Mouse (Mus musculus): Measurements from ENCODE around the gene Polq. TPM values are rescaled to one million over a fixed set of nuclear protein-coding genes. Genes with fewer than 3 reads are reported as not detected.

Polq gene
- total and polyA plus RNA-seq, 3 experiments = 13.6 to 17.2 TPM; not detected in 1

GRCm38 (mm10) chr16:36989493-36989892 lies 22.1 kb upstream of the Polq start:
- Histone ChIP-seq H3K4me1 (ENCODE audit: control insufficient read depth in 1 of 2, insufficient read depth in 2 of 2, low read length in 2 of 2) (peaks cover 2 to 6% of the 10 kb centered on the region in 2 experiments), H3K36me3 (ENCODE audit: control insufficient read depth in 1 of 2, insufficient read depth in 2 of 2, low read length in 2 of 2) (peaks cover 0 to 3% of the 10 kb centered on the region in 2 experiments; a peak in 2 of 4 replicates), H3K9me3 (replicated peaks; ENCODE audit: insufficient read depth, low read length) (no peaks in the 10 kb centered on the region), H3K79me2 (ENCODE audit: control insufficient read depth, insufficient read depth, low read length, poor library complexity) (no peaks in the 10 kb centered on the region), H3K4me3 (ENCODE audit: control insufficient read depth in 1 of 2, insufficient read depth in 1 of 2, low read depth in 2 of 2, low read length in 2 of 2) (no peak overlapping the region), H3K9ac (ENCODE audit: control insufficient read depth, low read depth, low read length, poor library complexity, severe bottlenecking) (no peak overlapping the region), H3K27ac (ENCODE audit: control insufficient read depth, low read depth, low read length) (no peak overlapping the region), H3K27me3 (ENCODE audit: control insufficient read depth in 1 of 2, insufficient read depth in 2 of 2, low read length in 2 of 2) (no peaks in the 10 kb centered on the region; a peak in 2 of 4 replicates)
- no peak for TF ChIP-seq MYB (IDR thresholded peaks at IDR 0.05; ENCODE audit: low read depth, low read length)
- no peak for TF ChIP-seq GABPA (IDR thresholded peaks at IDR 0.05; ENCODE audit: low read depth, low read length)
- no peak for TF ChIP-seq USF1 (IDR thresholded peaks at IDR 0.05; ENCODE audit: low read depth, low read length)
- DNase-seq (ENCODE audit: low read depth, low spot score) = no peak

- Histone ChIP-seq H3K9me3 (replicated peaks; ENCODE audit: insufficient read depth, low read length) (no peaks in the 10 kb centered on the region), H3K9ac (ENCODE audit: control insufficient read depth, low read depth, low read length, poor library complexity, severe bottlenecking) (no peak within 1 kb of the TSS), H3K4me1 (ENCODE audit: control insufficient read depth in 1 of 2, insufficient read depth in 2 of 2, low read length in 2 of 2) (peaks cover 2 to 4% of the 10 kb centered on the region in 2 experiments), H3K4me3 (ENCODE audit: control insufficient read depth in 1 of 2, insufficient read depth in 1 of 2, low read depth in 2 of 2, low read length in 2 of 2) (no peak within 1 kb of the TSS), H3K79me2 (ENCODE audit: control insufficient read depth, insufficient read depth, low read length, poor library complexity) (no peaks in the 10 kb centered on the region), H3K27ac (ENCODE audit: control insufficient read depth, low read depth, low read length) (no peak within 1 kb of the TSS), H3K36me3 (ENCODE audit: control insufficient read depth in 1 of 2, insufficient read depth in 2 of 2, low read length in 2 of 2) (peaks cover 0 to 1% of the 10 kb centered on the region in 2 experiments; a peak in 2 of 4 replicates), H3K27me3 (ENCODE audit: control insufficient read depth in 1 of 2, insufficient read depth in 2 of 2, low read length in 2 of 2) (no peaks in the 10 kb centered on the region; a peak in 2 of 4 replicates)
- TF ChIP-seq POLR2AphosphoS5 (IDR thresholded peaks at IDR 0.05; ENCODE audit: borderline replicate concordance, low read depth, low read length) (no peak), ELF1 (IDR thresholded peaks at IDR 0.05; ENCODE audit: low read depth, low read length) (no peak), HCFC1 (IDR thresholded peaks at IDR 0.05; ENCODE audit: low read depth, low read length) (no peak), NRF1 (IDR thresholded peaks at IDR 0.05; ENCODE audit: insufficient read depth, low read depth, low read length, poor library complexity, severe bottlenecking) (no peak), MEF2A (IDR thresholded peaks at IDR 0.05; ENCODE audit: extremely low read depth, insufficient replicate concordance, low read depth, low read length, poor library complexity, severe bottlenecking) (no peak), MAFK (IDR thresholded peaks at IDR 0.05; ENCODE audit: borderline replicate concordance, low read depth, low read length) (no peak), RCOR1 (IDR thresholded peaks at IDR 0.05; ENCODE audit: low read depth, low read length) (no peak), CHD1 (IDR thresholded peaks at IDR 0.05; ENCODE audit: low read depth, low read length) (no peak), ZMIZ1 (IDR thresholded peaks at IDR 0.05; ENCODE audit: low read depth, low read length) (no peak), POLR2AphosphoS2 (IDR thresholded peaks at IDR 0.05; ENCODE audit: low read length) (no peak), MYC (IDR thresholded peaks at IDR 0.05; ENCODE audit: low read depth, low read length) (no peak)
- DNase-seq (ENCODE audit: low read depth, low spot score) = no peak
Measured at GRCm38 (mm10) chr16:36989999-36990625, 21.5 kb upstream of the Polq start, which contains the start of gene Fbxo40. Gene Fbxo40 (minus strand): TSS chr16:36990467.
